Comparison of ENCODE assay signal across 9 mouse cellular contexts in the genomic region with DNA sequence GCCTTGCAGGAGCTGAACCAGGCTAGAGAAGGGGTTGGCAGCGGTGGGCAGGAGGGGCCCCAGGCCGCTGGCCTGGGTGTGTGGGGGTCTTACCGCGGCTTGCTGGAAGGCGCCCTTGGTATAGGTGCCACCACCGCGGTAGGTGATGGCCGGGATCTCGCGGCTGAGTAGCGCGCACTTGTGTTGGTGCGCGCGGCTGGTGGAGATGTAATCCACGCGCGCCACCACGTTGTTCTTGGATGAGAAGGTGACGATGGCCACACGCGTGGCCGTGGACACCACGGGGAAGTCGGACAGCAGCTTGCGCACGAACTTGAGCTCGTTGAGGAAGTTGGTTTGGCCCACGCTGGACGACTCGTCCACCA. TPM values are rescaled to one million over a fixed set of nuclear protein-coding genes. Genes with fewer than 3 reads are reported as not detected.
DNase-seq lines count a peak whose midpoint lies in the region; ATAC-seq and TF ChIP-seq lines count a peak whose summit lies in the region.
"Had no signal": no experiment of that assay in that cellular context is flagged by ENCODE, and none has a peak within 500 bp of the region (broad histone marks: within the 10 kb centered on the region; RNA-seq: fewer than 3 reads in every experiment).

No protein-coding gene starts in this region.

- peak overlapping the region; percentile 54 for H3K4me3 ChIP-seq in heart, embryonic 12.5 days
- peak overlapping the region; percentile 62 for H3K4me3 ChIP-seq in heart, postnatal 0 days (ENCODE audit: low read depth, low read length)

- no peak for TF ChIP-seq CTCF in brain, embryonic 14.5 days (IDR thresholded peaks at IDR 0.05; ENCODE audit: borderline replicate concordance, extremely low read depth, insufficient read depth, insufficient read length)
- TF ChIP-seq CTCF in heart, postnatal 0 days (IDR thresholded peaks at IDR 0.05; ENCODE audit: low read depth) = no peak

- peaks cover 5% of the 10 kb centered on the region for H3K4me1 ChIP-seq in heart, embryonic 12.5 days (replicated peaks)
- H3K4me1 ChIP-seq in heart, postnatal 0 days (ENCODE audit: control insufficient read depth, insufficient read depth) = no peaks in the 10 kb centered on the region

- no peaks in the 10 kb centered on the region for H3K9me3 ChIP-seq in heart, embryonic 12.5 days (replicated peaks)
- H3K9me3 ChIP-seq in heart, postnatal 0 days (replicated peaks; ENCODE audit: control insufficient read depth, low read length) = no peaks in the 10 kb centered on the region

- ATAC-seq in heart, embryonic 12.5 days (ENCODE audit: insufficient number of reproducible peaks, low FRiP score) = 0 out of 2 replicates have a peak, but pooled peaks have one; percentile 39
- ATAC-seq in heart, postnatal 0 days (ENCODE audit: insufficient read depth, low read depth) = no peak
- ATAC-seq in megakaryocyte progenitor cell, adult 5-6 weeks (replicated peaks; ENCODE audit: poor library complexity) = peak; percentile 31

- H3K27me3 ChIP-seq in heart, embryonic 12.5 days (replicated peaks) = peaks cover 58% of the 10 kb centered on the region
- H3K27me3 ChIP-seq in heart, postnatal 0 days (ENCODE audit: control insufficient read depth, insufficient read depth, low read length) = peaks cover 69% of the 10 kb centered on the region

- no peak for TF ChIP-seq EP300 in heart, postnatal 0 days (IDR thresholded peaks at IDR 0.05; ENCODE audit: low read depth)

- no peaks in the 10 kb centered on the region for H3K36me3 ChIP-seq in heart, embryonic 12.5 days
- H3K36me3 ChIP-seq in heart, postnatal 0 days (replicated peaks; ENCODE audit: control insufficient read depth, insufficient read depth, low read length) = no peaks in the 10 kb centered on the region

- no peak overlapping the region for H3K27ac ChIP-seq in heart, embryonic 12.5 days (ENCODE audit: poor library complexity, severe bottlenecking)
- H3K27ac ChIP-seq in heart, postnatal 0 days (ENCODE audit: low read depth) = peak overlapping the region; percentile 59

- WGBS in heart, embryonic 12.5 days = under 1% methylated on average over 31 of the region's 31 CpGs
- WGBS in heart, postnatal 0 days = 2% methylated on average over 31 of the region's 31 CpGs

- peak overlapping the region; percentile 77 for H3K4me2 ChIP-seq in heart, embryonic 12.5 days
- H3K4me2 ChIP-seq in heart, postnatal 0 days (ENCODE audit: low read depth, low read length) = peak overlapping the region; percentile 69

- DNase-seq in heart, adult 8-10 months (ENCODE audit: low spot score) = no peak
- peak; percentile 40 for DNase-seq in brain, embryonic 14.5 days (ENCODE audit: low read depth)
- DNase-seq in heart, postnatal 0 days (ENCODE audit: low spot score) = no peak
- no peak for DNase-seq in T-cell, adult 2 months (ENCODE audit: low spot score)
- no peak for DNase-seq in adrenal gland, postnatal 4 days (ENCODE audit: low spot score in 2 of 2)
- no peak for DNase-seq in frontal cortex, postnatal 25 days (ENCODE audit: low spot score in 2 of 2)

- H3K9ac ChIP-seq in heart, embryonic 12.5 days = peak overlapping the region; percentile 48
- no peak overlapping the region for H3K9ac ChIP-seq in heart, postnatal 0 days (replicated peaks; ENCODE audit: low read depth, low read length)

- TF ChIP-seq POLR2A in brain, embryonic 14.5 days (IDR thresholded peaks at IDR 0.05; ENCODE audit: borderline replicate concordance, extremely low read depth, insufficient read depth, insufficient read length, poor library complexity, severe bottlenecking) = no peak

RNA-seq across cellular contexts. Expression of a gene that starts 0.9 kb away (rescaled TPM):
- 2.3 and 3.0 TPM in 2 replicates for polyA plus RNA-seq in heart, embryonic 12.5 days (2016; fragmentation: Nextera tagmentation; extraction: Ambion mirVana)
- 1 to 10 TPM; 3.7 to 5.1 (median 3.9) TPM for total RNA-seq in heart, adult 8-10 months (2022)
- polyA plus RNA-seq in brain, embryonic 14.5 days (2012; rRNA removed) = 1.1 and 2.3 TPM in 2 replicates
- total RNA-seq in heart, postnatal 0 days (2014; rRNA removed; ENCODE audit: low replicate concordance) = 5.1 and 6.4 TPM in 2 replicates
- polyA plus RNA-seq in heart, postnatal 0 days (2015; fragmentation: Nextera tagmentation; extraction: Ambion mirVana) = 0.52 and 0.86 TPM in 2 replicates
- 0.02 TPM in 1 of 2 replicates, not detected in the other for total RNA-seq in megakaryocyte progenitor cell, adult 5-6 weeks (2015)
- not detected in 2 replicates for total RNA-seq in megakaryocyte progenitor cell, adult 5-6 weeks (2017)
- total RNA-seq in adrenal gland, postnatal 4 days (2021) = 10 to 100 TPM; 12.8 to 14.5 TPM
- total RNA-seq: MEL had no signal
